Mouse (Mus musculus): ENCODE results near the gene Mtmr3. TPM values are rescaled to one million over a fixed set of nuclear protein-coding genes. Genes with fewer than 3 reads are reported as not detected.

The Mtmr3 gene
- 10 to 100 TPM; 34.7 to 42.2 TPM for polyA plus RNA-seq (2017; shearing (Covaris generic))

- peak; percentile 86 for ATAC-seq
Observed at GRCm38 (mm10) chr11:4594608-4595500, at the start of gene Mtmr3. TSS of gene Mtmr3 (minus strand) at chr11:4594863.

DNA sequence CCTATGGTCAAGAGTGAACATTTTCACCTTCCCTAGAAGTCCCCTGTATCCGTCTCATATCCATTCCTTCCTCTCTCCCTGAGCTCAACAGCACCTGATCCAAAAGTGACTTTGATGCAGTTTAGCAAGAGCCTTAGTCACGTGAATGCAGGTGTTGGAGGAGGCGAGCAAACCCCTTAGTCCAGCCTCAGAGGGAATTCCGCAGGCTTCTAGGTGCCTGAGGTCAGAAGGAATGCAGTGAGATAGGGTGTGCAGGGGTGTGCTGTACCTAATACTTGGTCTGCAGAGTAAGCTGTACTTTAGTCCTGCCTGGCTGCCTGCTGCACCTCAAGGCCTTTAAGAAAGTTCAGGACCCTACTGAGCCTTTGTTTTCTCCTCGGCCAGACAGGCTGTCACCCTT lies 49.1 kb upstream of the Mtmr3 start:
- no peak for ATAC-seq

DNA sequence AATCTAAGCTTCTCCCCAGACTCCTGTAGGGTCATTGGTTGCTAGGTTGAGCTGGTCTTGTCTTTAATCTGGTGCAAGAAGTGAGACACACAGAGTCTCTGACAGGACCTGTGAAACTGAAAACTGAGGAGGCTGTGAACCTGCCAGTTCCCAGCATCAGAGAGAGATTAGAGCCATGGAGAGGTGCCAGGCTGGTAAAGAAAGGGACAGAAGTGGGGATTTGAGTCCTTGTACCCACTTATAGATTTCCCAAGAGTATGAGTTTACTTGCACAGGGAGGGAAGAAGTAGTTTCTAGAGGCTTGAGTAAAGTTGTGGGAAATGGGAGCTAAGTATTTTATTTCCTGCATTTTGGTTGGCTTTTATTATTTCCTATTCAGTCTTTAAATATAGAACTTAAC lies 46.5 kb upstream of the Mtmr3 start:
- no peak for ATAC-seq

- no peak for ATAC-seq
Observed at GRCm38 (mm10) chr11:4638261-4638660, 43.6 kb upstream of the Mtmr3 start.

DNA sequence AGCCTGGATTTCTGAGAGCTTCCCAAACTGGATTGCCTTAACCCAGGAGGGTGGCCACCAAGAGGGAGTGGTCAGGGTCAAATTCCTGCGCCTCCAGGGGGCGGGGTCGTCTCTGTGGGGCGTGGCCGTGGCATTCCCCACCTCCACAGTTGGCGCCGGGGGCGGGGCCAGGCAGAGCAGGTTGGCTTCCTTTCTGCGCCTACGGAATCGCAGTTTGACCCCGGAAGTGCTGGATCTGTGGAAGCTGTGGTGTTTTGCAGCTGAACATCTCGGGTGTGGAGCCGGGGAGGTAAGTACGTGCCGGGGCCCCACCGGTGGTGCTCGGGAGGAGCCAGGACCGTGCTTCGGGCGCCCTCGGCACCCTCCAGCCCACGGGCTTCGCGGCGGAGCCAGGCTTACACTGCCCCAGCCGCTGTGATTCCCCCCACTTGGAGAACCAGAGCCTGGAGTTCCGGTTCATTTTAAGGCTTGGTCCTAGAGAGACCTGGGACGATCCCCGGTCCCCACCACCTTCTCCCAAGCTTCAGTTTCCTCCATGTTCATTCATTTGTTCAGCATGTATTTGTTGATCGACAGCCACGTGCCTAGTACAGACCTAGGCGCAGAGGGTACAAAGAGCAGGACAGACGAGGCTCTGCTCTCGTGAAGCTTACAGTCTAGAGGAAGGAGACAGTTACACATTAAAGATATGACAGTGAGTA lies 43.0 kb upstream of the Mtmr3 start, which contains the start of gene Ascc2:
Ascc2 (plus strand) TSS at position 214 of the 701 bp plus-strand sequence.
- ATAC-seq, result peak; percentile 97

- no peak for ATAC-seq
Observed at GRCm38 (mm10) chr11:4636782-4637342, 42.2 kb upstream of the Mtmr3 start.

DNA sequence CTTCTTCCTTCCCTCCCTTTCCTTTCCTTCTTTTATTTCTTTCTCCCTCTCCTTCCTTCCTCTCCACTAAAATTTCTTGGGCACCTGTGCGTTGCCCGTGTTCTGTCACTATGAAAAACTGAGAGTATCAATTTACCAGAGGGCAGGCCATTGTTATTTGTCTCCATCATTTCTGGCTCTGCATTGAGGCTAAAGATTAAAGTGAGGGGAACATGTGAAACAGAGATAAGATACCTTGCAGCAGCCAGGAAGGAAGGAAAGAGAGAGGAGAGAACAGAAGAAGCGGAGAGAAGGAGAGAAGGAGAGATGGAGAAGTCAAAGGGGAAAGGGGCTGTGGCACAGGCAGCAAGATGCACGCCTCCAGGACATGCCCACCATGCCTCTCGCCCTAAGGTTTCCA lies 39.7 kb upstream of the Mtmr3 start:
- ATAC-seq, result no peak

GRCm38 (mm10) chr11:4633420-4633819 lies 38.8 kb upstream of the Mtmr3 start:
- ATAC-seq, result no peak

DNA sequence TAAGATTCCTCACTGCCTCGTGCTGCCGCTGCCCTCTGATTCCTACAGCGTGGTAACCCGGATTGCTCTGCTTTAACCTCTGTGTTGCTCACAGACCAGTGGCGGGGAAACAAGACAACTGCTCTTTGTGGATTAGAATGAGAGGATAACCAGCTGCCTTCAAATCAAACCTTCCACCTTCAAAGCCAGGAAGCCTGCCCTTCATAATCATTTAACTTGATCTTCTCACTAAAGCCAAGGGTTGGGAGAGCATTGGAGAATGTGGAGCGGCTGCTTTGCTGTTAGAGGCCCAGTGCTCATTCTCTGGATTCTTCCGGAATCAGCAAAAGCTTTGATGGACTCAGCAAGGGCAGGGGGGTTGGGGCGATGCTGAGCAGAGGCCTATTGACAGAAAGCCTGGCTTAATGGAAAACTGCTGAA lies 35.2 kb upstream of the Mtmr3 start:
- ATAC-seq, result no peak

DNA sequence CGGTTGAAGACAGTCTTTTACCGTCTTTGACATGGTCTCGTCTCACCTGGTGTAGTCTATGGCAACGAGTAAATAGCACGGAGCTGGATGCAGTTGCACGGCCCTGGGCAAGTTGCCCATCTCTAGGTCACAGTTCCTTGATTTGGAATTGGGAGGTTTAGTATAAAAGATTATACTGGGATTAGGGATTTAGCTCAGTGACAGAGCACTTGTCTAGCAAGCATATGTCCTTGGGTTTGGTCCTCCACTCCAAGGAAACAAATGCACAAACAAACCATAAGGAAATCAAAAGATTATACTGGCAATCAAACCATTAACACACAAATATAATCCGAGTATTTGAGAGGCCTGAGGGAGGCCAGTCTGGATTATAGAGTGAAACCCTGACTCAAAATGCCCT lies 33.0 kb upstream of the Mtmr3 start:
- ATAC-seq, result no peak

GRCm38 (mm10) chr11:4625931-4626330 lies 31.3 kb upstream of the Mtmr3 start:
- no peak for ATAC-seq

DNA sequence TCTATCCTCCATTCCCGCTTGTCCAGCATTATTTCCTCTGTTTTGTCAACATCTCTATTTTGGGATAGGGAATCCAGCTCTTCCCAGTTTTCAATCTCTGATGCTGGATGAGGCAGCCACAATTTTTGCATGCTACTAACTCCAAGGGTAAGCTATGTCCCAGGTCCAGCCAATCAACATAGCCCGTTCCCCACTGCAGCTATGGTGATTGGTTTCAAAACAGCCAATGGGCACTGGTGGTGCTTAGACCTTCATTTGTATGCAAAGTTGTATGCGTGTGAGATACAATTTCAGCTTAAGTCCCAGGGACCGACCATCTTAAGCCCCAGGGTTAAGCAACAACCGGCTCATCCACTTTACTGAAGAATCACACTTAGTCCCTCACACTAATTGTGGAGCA lies 28.3 kb upstream of the Mtmr3 start:
- no peak for ATAC-seq

GRCm38 (mm10) chr11:4622442-4622986 lies 27.9 kb upstream of the Mtmr3 start:
- no peak for ATAC-seq

DNA sequence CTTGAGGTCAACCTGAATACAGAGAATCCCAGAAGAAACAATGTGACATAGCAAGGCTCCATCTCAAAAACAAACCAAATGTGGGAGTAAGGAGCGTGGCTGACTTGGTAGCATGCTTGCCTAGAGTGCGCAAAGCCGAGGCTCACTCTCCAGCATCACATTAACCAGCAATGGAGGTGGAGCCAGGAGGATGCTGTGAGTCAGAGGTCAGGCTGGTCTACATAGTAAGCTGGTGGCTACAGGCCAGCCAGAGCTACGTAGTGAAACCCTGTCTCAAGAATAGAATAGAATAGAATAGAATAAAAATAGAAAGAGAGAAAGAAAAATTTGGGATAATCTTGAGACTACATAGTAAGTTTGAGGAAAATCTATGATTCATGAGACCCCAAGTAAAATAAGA lies 27.2 kb upstream of the Mtmr3 start:
- ATAC-seq, result no peak

DNA sequence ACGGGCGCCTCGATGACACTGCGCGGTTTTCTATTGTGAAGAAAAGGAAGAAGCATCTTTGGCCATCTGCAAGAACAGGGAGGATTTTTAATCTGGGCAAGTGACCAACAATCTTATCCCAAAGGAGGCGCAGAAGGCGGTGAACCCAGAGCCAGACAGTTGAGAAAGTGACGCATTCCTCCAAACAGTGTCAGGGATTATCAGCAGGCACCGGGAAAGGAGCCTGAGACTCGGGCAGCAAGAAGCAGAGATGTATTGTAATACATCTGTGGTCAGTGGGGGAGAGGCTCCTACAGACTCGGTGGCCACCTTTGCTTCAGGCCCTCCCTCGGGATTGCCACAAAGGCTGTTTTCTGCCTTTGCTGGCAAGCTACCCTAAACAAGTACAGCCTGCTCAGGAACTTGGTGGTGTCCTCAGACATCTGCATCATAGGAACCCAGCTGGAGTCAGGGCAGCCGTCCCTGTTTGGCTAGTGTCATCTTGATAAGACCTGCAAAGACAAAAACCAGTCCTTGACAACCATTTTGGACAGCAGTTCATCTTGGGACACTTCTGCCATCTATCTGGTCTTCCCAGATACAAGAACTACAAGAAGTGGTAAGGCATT lies 25.9 kb upstream of the Mtmr3 start:
- ATAC-seq, result no peak

DNA sequence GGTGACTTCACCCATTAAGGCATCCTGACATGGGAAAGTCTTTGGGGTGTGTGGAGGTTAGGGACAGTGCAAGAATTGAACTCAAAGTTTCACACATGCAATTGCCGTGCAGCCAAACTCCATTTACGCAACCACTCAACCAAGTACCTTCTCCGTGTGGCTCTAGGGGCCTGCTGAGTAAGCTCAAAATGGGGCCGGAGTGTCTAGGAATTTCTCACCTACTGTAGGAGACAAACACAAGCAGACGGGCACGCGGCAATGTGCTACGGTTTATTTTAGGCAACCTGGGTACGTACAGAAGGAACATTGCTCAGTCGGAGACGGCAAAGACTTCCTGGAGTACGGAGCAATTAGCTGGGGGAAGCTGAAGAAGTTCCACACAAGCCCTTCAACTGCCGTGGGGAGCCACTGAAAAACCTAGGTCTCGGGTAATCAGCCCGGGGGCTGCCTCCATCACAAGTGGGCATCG lies 25.4 kb upstream of the Mtmr3 start, which contains the start of gene Gm11032:
Gm11032 (plus strand) TSS at position 51 of the 469 bp plus-strand sequence.
- ATAC-seq, result no peak

DNA sequence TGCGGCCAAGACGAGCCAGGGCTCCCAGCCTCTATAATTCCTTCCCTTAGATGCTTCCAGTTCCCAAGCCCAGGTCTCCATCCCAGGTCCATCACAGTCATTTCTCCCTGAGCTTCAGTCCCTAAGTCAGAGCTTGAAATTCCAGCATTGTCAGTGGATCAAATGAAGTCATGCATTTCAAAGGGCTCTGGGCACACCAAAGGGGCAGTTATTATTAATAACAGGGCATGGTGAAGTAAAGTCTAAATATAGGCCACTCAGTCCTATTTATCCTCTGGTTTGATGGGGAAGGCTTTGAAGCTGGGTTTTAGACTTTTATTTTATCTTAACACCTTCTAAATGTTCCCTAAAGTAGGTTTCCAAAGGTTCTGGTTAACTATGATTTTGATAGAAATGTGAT lies 17.2 kb upstream of the Mtmr3 start:
- no peak for ATAC-seq

GRCm38 (mm10) chr11:4606541-4606940 lies 11.9 kb upstream of the Mtmr3 start:
- no peak for ATAC-seq

GRCm38 (mm10) chr11:4605414-4605813 lies 10.8 kb upstream of the Mtmr3 start:
- no peak for ATAC-seq

DNA sequence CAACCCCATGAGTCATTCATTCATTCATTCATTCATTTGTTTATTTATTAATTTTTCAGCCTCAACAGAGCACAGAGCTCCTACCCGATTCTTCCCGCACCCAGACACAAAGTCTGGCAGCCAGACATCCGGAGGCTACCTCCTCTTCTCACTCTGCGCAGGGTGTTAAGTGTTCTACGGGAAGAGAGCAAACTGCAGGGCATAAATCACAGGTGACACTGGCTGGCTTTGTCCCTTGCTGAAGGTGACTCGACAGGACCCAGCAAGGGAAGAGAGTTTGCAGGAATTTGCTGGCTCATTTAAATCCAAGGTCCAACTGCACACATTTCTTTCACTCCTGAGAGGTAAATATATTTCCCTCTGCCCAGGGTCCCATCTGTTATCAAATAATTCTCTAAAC lies 9.8 kb upstream of the Mtmr3 start:
- ATAC-seq, result no peak

DNA sequence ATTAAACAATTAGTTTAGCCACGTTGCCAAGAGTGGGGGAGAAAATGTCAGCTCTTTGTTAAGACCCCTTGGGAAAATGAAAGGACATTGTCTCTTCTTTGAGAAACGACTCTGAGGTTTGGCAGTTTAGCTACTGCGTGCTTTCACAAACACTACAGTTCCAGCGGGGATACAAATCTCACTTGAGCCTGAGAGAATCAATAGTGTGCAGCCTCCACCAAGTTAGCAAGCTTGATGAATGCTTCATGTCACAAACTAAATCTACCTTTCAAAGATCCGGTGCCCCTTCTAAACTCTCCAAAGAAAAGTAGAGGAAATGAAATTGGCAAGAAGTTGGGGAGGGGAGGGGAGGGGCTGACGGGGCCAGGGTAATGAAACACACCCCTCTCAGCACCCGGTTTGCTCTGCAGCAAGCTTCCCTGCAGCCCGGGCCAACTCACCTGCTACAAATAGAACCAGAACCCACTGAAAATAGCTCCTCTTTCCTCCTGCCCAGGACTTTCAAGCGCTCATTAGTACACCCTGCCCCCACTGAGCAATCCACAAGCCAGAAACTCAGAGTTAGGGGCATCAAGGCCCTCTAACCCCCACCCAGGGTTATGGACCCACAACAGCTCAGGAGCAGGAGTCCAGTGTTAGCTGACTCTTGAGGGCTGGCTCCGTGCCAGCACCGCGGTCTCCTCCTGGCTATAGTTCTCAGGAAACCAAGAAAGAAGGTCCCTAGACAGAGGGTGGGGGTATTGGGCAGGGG lies 8.2 kb upstream of the Mtmr3 start:
- no peak for ATAC-seq

DNA sequence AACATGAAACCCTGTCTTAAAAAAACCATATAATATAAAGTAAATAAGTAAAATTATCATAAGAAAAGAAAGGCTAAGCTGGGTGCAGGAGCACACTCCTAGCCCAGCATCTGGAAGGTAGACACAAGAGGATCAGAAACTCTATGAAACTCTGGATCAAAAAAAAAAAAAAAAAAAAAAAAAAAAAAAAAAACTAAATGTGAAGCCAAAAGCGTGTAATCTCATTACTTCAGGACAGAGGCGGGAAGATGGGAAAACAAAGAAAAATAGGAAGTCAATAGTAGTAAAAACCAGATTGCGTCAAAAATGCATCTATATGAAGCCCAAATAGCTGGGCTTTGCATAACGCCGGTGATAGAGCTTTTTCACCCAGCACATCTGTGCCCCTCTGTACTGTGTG lies 7.2 kb upstream of the Mtmr3 start:
- no peak for ATAC-seq
